ENCODE assay signal across 1 mouse cellular context in the genomic region with DNA sequence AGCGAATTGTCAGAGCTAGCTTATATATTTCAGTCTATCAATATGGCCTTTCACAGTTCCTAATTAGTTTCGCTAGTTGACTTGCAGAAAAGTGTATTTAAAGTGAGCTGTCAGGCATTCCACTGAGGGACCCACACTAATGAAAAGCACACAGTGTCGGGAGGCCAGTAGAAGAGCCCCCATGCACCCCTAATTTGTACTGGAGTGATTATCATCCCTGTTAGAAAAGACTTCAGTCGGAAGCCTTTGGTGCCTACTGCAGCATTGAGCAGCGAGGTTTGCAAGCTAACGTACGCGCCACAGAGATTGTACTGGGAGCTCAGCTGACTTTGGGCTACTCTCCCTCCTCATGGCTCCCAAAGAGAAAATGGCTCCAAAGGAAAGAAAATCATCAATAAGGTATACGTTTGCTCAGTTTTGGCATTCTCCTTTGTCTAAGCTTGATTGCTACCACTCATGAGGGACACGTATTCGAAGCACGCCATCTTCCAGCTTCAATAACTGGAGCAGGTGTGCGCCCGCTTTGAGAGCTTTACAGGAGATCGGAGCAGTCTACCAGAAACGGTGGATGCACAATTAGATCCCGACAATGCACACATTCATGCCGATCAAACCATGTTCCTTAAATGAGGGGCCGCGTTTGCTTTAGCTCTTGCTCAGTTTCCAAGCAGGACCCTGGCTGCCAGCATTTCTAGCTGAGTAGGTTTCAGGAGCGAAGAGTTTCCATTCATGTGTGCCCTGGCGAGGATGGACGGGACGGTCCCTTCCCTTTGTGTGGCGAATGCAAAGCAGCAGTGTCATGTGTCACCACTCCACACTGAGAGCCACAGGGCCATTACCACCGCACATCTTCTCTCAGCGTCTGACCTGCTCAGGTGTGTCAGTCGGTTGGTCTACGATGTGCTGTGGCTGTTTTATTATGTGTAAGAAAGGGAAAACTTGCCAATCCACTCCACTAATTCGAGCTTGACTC.
A peak's percentile ranks its signal among the peaks of the same experiment; 100 is the strongest.
TF ChIP-seq lines count a peak whose summit lies in the region.

No protein-coding gene starts in this region.

TF ChIP-seq in CH12.LX, 34 proteins besides CTCF, POLR2A, EP300 and RAD21 (continued from another document):
- TF ChIP-seq USF1 (IDR thresholded peaks at IDR 0.05; ENCODE audit: low read depth, low read length) (peak; percentile 50), BHLHE40 (IDR thresholded peaks at IDR 0.05; ENCODE audit: low read depth, low read length) (peak; percentile 96), IRF4 (IDR thresholded peaks at IDR 0.05; ENCODE audit: low read depth, low read length) (peak; percentile 85), MAFK (IDR thresholded peaks at IDR 0.05; ENCODE audit: insufficient replicate concordance, low read length) (peak; percentile 50; the same call in 1 of the 2 replicates), JUND (conservative IDR thresholded peaks at IDR 0.05; ENCODE audit: low read depth, low read length) (peak; percentile 42; the same call in 1 of the 2 replicates), NRF1 (IDR thresholded peaks at IDR 0.05; ENCODE audit: low read depth, low read length) (no peak), RCOR1 (conservative IDR thresholded peaks at IDR 0.05; ENCODE audit: low read depth, low read length) (peak; percentile 65; the same call in 1 of the 2 replicates), HCFC1 (IDR thresholded peaks at IDR 0.05; ENCODE audit: low read depth, low read length) (no peak), USF2 (conservative IDR thresholded peaks at IDR 0.05; ENCODE audit: low read depth, low read length) (0 out of 2 replicates have a peak, but pooled peaks have one; percentile 4), MAX (IDR thresholded peaks at IDR 0.05; ENCODE audit: low read length) (peak; percentile 65), SMC3 (IDR thresholded peaks at IDR 0.05; ENCODE audit: low read depth, low read length) (peak; percentile 17), CHD1 (IDR thresholded peaks at IDR 0.05; ENCODE audit: low read depth, low read length) (no peak), MYC (IDR thresholded peaks at IDR 0.05; ENCODE audit: low read depth, low read length) (peak; percentile 78; the same call in 1 of the 2 replicates), SIN3A (IDR thresholded peaks at IDR 0.05; ENCODE audit: low read length) (no peak; the same call in 1 of the 2 replicates), ETS1 (conservative IDR thresholded peaks at IDR 0.05; ENCODE audit: low read depth, low read length) (peak; percentile 92), NELFE (IDR thresholded peaks at IDR 0.05; ENCODE audit: low read depth, low read length) (no peak), TBP (conservative IDR thresholded peaks at IDR 0.05; ENCODE audit: low read depth, low read length) (peak; percentile 47; the same call in 1 of the 2 replicates), ZMIZ1 (IDR thresholded peaks at IDR 0.05; ENCODE audit: low read depth, low read length) (no peak), MXI1 (IDR thresholded peaks at IDR 0.05; ENCODE audit: low read depth, low read length) (peak; percentile 50; the same call in 1 of the 2 replicates), KAT2A (IDR thresholded peaks at IDR 0.05; ENCODE audit: insufficient replicate concordance, low read length) (no peak), MEF2A (IDR thresholded peaks at IDR 0.05; ENCODE audit: borderline replicate concordance, low read depth, low read length) (peak; percentile 84), TCF12 (IDR thresholded peaks at IDR 0.05; ENCODE audit: low read depth, low read length) (peak; percentile 84)
